Mouse (Mus musculus) lung, postnatal 0 days (tissue): Measurements from ENCODE around the gene Idh3g. TPM values are rescaled to one million over a fixed set of nuclear protein-coding genes. Genes with fewer than 3 reads are reported as not detected.

ENCODE experiments used
- ATAC-seq: fragments of 200-750 bp; cut with Nextera tagmentation; 2 replicates; pipeline ENCODE4 v1.8.0; 2017; ENCODE audit warnings: moderate library complexity
- DNase-seq: peaks from one replicate; pipeline ENCODE4 v3.0.0-alpha.2; 2016; ENCODE audit warnings: low spot score
- H3K27ac ChIP-seq: fragments of 300-500 bp; sonication (generic); 2 replicates; pipeline ENCODE4 v1.5.1; 2014; ENCODE audit warnings: antibody characterized with exemption, mild to moderate bottlenecking, low read length, mixed read lengths
- H3K27me3 ChIP-seq: fragments of 300-500 bp; sonication (generic); replicated peaks from 2 replicates; pipeline ENCODE4 v1.6.1; 2014; ENCODE audit warnings: low read length, mixed read lengths; ENCODE audit not compliant: insufficient read depth
- H3K36me3 ChIP-seq: fragments of 300-500 bp; sonication (generic); 2 replicates; pipeline ENCODE4 v1.6.1; 2014; ENCODE audit warnings: low read length, mixed read lengths; ENCODE audit not compliant: insufficient read depth
- H3K4me1 ChIP-seq: fragments of 300-500 bp; sonication (generic); 2 replicates; pipeline ENCODE4 v1.6.1; 2014; ENCODE audit warnings: antibody characterized with exemption, low read depth, low read length, mixed read lengths; ENCODE audit not compliant: insufficient read depth
- H3K4me2 ChIP-seq: fragments of 300-500 bp; sonication (generic); replicated peaks from 2 replicates; pipeline ENCODE4 v1.6.1; 2014; ENCODE audit warnings: low read depth, mild to moderate bottlenecking, low read length, moderate library complexity, mixed read lengths
- H3K4me3 ChIP-seq: fragments of 300-500 bp; sonication (generic); 2 replicates; pipeline ENCODE4 v1.5.1; 2014; ENCODE audit warnings: low read depth, low read length
- H3K9ac ChIP-seq: fragments of 300-500 bp; sonication (generic); replicated peaks from 2 replicates; pipeline ENCODE4 v1.6.1; 2014; ENCODE audit warnings: low read depth, mild to moderate bottlenecking
- H3K9me3 ChIP-seq: fragments of 300-500 bp; sonication (generic); 2 replicates; pipeline ENCODE4 v1.6.1; 2016; ENCODE audit warnings: low read length, mixed read lengths
- CTCF ChIP-seq: IDR thresholded peaks from 2 replicates; pipeline ENCODE4 v1.5.1; 2016; ENCODE audit warnings: antibody characterized with exemption, mild to moderate bottlenecking
- EP300 ChIP-seq: IDR thresholded peaks from 2 replicates; pipeline ENCODE4 v1.6.1; 2016; ENCODE audit warnings: antibody characterized with exemption, mild to moderate bottlenecking, control low read depth
- WGBS: fragments of 180-500 bp; shearing (Covaris S2); extraction: QIAGEN DNeasy Blood & Tissue Kit; methylation state at CpG from one replicate; pipeline ENCODE4 v1.1.7; 2014; 5-methylcytosine and 5-hydroxymethylcytosine counted together
- polyA plus RNA-seq: library from polyadenylated mRNA; unstranded; fragments of >200 nt; fragmentation: Nextera tagmentation; extraction: Ambion mirVana; gene quantifications from 2 replicates; pipeline ENCODE4 v1.2.1, GENCODE M21; 2015

The Idh3g gene
- polyA plus RNA-seq, 1 experiment from 2014 or later, result 154 TPM

DNA sequence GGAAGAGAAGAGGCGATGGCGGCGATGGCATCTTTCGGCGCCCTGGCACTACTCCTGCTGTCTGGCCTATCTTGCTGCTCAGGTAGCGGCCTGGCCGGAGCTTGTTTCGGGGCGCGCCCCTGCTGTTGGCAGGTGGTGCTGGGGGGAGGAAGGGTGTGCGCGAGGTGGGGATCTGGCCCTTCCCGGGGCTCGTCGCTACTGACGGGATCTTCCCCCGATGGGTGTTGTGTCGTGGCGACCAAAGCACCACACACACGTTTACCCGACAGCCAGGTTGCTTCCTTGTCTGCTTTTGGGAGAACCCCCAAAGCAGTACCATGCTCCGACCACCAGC, 495 bp upstream of the Idh3g start:
- TF ChIP-seq EP300, result no peak
- no peak for TF ChIP-seq CTCF
- H3K27me3 ChIP-seq, result no peaks in the 10 kb centered on the region
- peak overlapping the region; percentile 56 for H3K9ac ChIP-seq
- H3K9me3 ChIP-seq, result no peaks in the 10 kb centered on the region
- H3K4me3 ChIP-seq, result peak overlapping the region; percentile 55
- ATAC-seq (peak; percentile 20), DNase-seq (no peak)
- peak overlapping the region; percentile 91 for H3K27ac ChIP-seq
- H3K4me1 ChIP-seq, result no peaks in the 10 kb centered on the region
- 19% methylated on average over 18 of the region's 22 CpGs for WGBS
- H3K4me2 ChIP-seq, result peak overlapping the region; percentile 61
- no peaks in the 10 kb centered on the region for H3K36me3 ChIP-seq

- Histone ChIP-seq H3K9me3 (no peaks in the 10 kb centered on the region), H3K9ac (peak overlapping the region; percentile 50), H3K27me3 (no peaks in the 10 kb centered on the region), H3K4me3 (peak overlapping the region; percentile 55), H3K27ac (0 out of 2 replicates have a peak overlapping the region, but pooled peaks have one; percentile 91), H3K4me1 (no peaks in the 10 kb centered on the region), H3K4me2 (peak overlapping the region; percentile 53), H3K36me3 (no peaks in the 10 kb centered on the region)
- DNase-seq, result no peak
- no peak for ATAC-seq
- TF ChIP-seq EP300 (no peak), CTCF (no peak)
Measured at GRCm38 (mm10) chrX:73785666-73786065, 1.0 kb downstream of the Idh3g start.

- no peaks in the 10 kb centered on the region for H3K9me3 ChIP-seq
- H3K4me1 ChIP-seq, result no peaks in the 10 kb centered on the region
- H3K27me3 ChIP-seq, result no peaks in the 10 kb centered on the region
- no peak for DNase-seq
- TF ChIP-seq EP300 (no peak), CTCF (no peak)
- no peak overlapping the region for H3K4me2 ChIP-seq
- no peak overlapping the region for H3K9ac ChIP-seq
- H3K4me3 ChIP-seq, result no peak overlapping the region
- WGBS, result 75% methylated on average over 2 of the region's 3 CpGs
- ATAC-seq, result no peak
- no peak overlapping the region for H3K27ac ChIP-seq
- H3K36me3 ChIP-seq, result 0 out of 2 replicates have a peak, but pooled peaks cover 7% of the 10 kb centered on the region
Measured at GRCm38 (mm10) chrX:73782227-73782626, 4.5 kb downstream of the Idh3g start.

- Histone ChIP-seq H3K9me3 (no peaks in the 10 kb centered on the region), H3K36me3 (0 out of 2 replicates have a peak, but pooled peaks cover 7% of the 10 kb centered on the region), H3K4me1 (no peaks in the 10 kb centered on the region), H3K27me3 (no peaks in the 10 kb centered on the region), H3K4me3 (no peak overlapping the region), H3K9ac (no peak overlapping the region), H3K27ac (no peak overlapping the region), H3K4me2 (no peak overlapping the region)
- 65% methylated on average over 10 of the region's 10 CpGs for WGBS
- no peak for TF ChIP-seq EP300
- no peak for TF ChIP-seq CTCF
- DNase-seq (peak; percentile 64), ATAC-seq (peak; percentile 77)
Measured at GRCm38 (mm10) chrX:73774802-73775483, 11.8 kb downstream of the Idh3g start.

GRCm38 (mm10) chrX:73774168-73774760, 12.4 kb downstream of the Idh3g start, which contains the start of gene Srpk3:
Gene Srpk3, plus strand, starts transcription at chrX:73774405.
- no peaks in the 10 kb centered on the region for H3K9me3 ChIP-seq
- TF ChIP-seq EP300, result no peak
- no peak for TF ChIP-seq CTCF
- DNase-seq (no peak), ATAC-seq (peak; percentile 35; the same call in 1 of the 2 replicates)
- H3K27me3 ChIP-seq, result no peaks in the 10 kb centered on the region
- H3K27ac ChIP-seq, result no peak within 1 kb of the TSS
- H3K9ac ChIP-seq, result no peak within 1 kb of the TSS
- no peak within 1 kb of the TSS for H3K4me3 ChIP-seq
- H3K36me3 ChIP-seq, result 0 out of 2 replicates have a peak, but pooled peaks cover under 1% of the 10 kb centered on the region
- H3K4me2 ChIP-seq, result no peak within 1 kb of the TSS
- no peaks in the 10 kb centered on the region for H3K4me1 ChIP-seq
- 36% methylated on average over 9 of the region's 9 CpGs for WGBS

GRCm38 (mm10) chrX:73767267-73767666, 19.4 kb downstream of the Idh3g start:
- Histone ChIP-seq H3K27ac (no peak overlapping the region), H3K36me3 (no peaks in the 10 kb centered on the region), H3K9ac (no peak overlapping the region), H3K4me2 (no peak overlapping the region), H3K27me3 (no peaks in the 10 kb centered on the region), H3K9me3 (no peaks in the 10 kb centered on the region), H3K4me1 (no peaks in the 10 kb centered on the region), H3K4me3 (no peak overlapping the region)
- ATAC-seq (no peak), DNase-seq (no peak)
- WGBS, result 71% methylated on average over 4 of the region's 9 CpGs
- TF ChIP-seq CTCF (peak; percentile 68), EP300 (no peak)
